Mouse (Mus musculus): ENCODE results near the gene Wfdc6a. TPM values are rescaled to one million over a fixed set of nuclear protein-coding genes. Genes with fewer than 3 reads are reported as not detected.

The Wfdc6a gene
- total RNA-seq, 2 experiments from 2014 or later, result 0.72 to 0.92 TPM

- intact Hi-C loops (cut with DNase I), result no loop called here
- no peak for DNase-seq (ENCODE audit: low spot score in 2 of 2)
These were observed 26.1 kb downstream of the Wfdc6a start for GRCm38 (mm10) chr2:164558991-164559645.

GRCm38 (mm10) chr2:164558426-164558825 lies 26.8 kb downstream of the Wfdc6a start:
- DNase-seq (ENCODE audit: low spot score in 2 of 2), result peak; percentile 63 to 68
- intact Hi-C loops (cut with DNase I), result no loop called here

GRCm38 (mm10) chr2:164551502-164551901 lies 33.7 kb downstream of the Wfdc6a start:
- DNase-seq (ENCODE audit: low spot score in 2 of 2), result no peak
- intact Hi-C loops (cut with DNase I), result no loop called here

GRCm38 (mm10) chr2:164550895-164551269 lies 34.4 kb downstream of the Wfdc6a start:
- intact Hi-C loops (cut with DNase I), result no loop called here
- no peak for DNase-seq (ENCODE audit: low spot score in 2 of 2)

- peak; percentile 44 to 66 for DNase-seq (ENCODE audit: low spot score in 2 of 2)
- intact Hi-C loops (cut with DNase I), result no loop called here
These were observed 35.0 kb downstream of the Wfdc6a start for GRCm38 (mm10) chr2:164549963-164550894.

- no peak for DNase-seq (ENCODE audit: low spot score in 2 of 2)
- intact Hi-C loops (cut with DNase I), result no loop called here
These were observed 35.9 kb downstream of the Wfdc6a start for GRCm38 (mm10) chr2:164549338-164549737.

GRCm38 (mm10) chr2:164544454-164545097 lies 40.7 kb downstream of the Wfdc6a start:
- no peak for DNase-seq (ENCODE audit: low spot score in 2 of 2)
- intact Hi-C loops (cut with DNase I), result no loop called here

GRCm38 (mm10) chr2:164543745-164544144 lies 41.5 kb downstream of the Wfdc6a start:
- intact Hi-C loops (cut with DNase I), result no loop called here

GRCm38 (mm10) chr2:164542598-164542997 lies 42.6 kb downstream of the Wfdc6a start:
- no peak for DNase-seq (ENCODE audit: low spot score in 2 of 2)
- intact Hi-C loops (cut with DNase I), result no loop called here

More at GRCm38 (mm10) chr2:164543745-164544144, 41.5 kb downstream of the Wfdc6a start:
- no peak for DNase-seq (ENCODE audit: low spot score in 2 of 2)

- intact Hi-C loops (cut with DNase I), result no loop called here
- peak; percentile 71 to 80 for DNase-seq (ENCODE audit: low spot score in 2 of 2)
These were observed 43.1 kb downstream of the Wfdc6a start for GRCm38 (mm10) chr2:164542132-164542531.

- intact Hi-C loops (cut with DNase I), result no loop called here
- no peak for DNase-seq (ENCODE audit: low spot score in 2 of 2)
These were observed 44.4 kb downstream of the Wfdc6a start for GRCm38 (mm10) chr2:164540652-164541427.

GRCm38 (mm10) chr2:164537003-164537402 lies 48.2 kb downstream of the Wfdc6a start:
- intact Hi-C loops (cut with DNase I), result no loop called here
- DNase-seq (ENCODE audit: low spot score in 2 of 2), result no peak

GRCm38 (mm10) chr2:164534315-164534714 lies 50.9 kb downstream of the Wfdc6a start:
- intact Hi-C loops (cut with DNase I), result no loop called here
- no peak for DNase-seq (ENCODE audit: low spot score in 2 of 2)

GRCm38 (mm10) chr2:164531169-164531568 lies 54.1 kb downstream of the Wfdc6a start:
- peak; percentile 85 to 87 for DNase-seq (ENCODE audit: low spot score in 2 of 2)
- intact Hi-C loops (cut with DNase I), result no loop called here

Other genes with a start within 250 kb of the Wfdc6a start
- not detected for gene Slpi, start 196.4 kb downstream of the Wfdc6a start, total RNA-seq (2021)
- gene Rbpjl, start 182.3 kb downstream of the Wfdc6a start, total RNA-seq (2021), result under 1 TPM; 0.32 to 0.42 TPM
- gene Matn4, start 180.3 kb downstream of the Wfdc6a start, total RNA-seq (2021), result 10 to 100 TPM; 13.4 to 15.0 TPM
- 10 to 100 TPM; 60.0 to 79.0 TPM for gene Sdc4, start 141.6 kb downstream of the Wfdc6a start, total RNA-seq (2021)
- gene Sys1, start 128.5 kb downstream of the Wfdc6a start, total RNA-seq (2021), result 10 to 100 TPM; 38.0 to 44.4 TPM
- gene Gm20458, start 124.5 kb downstream of the Wfdc6a start, total RNA-seq (2021), result 10 to 100 TPM in 1 of 2 experiments, 1 to 10 TPM in 1; 1.9 to 12.2 TPM
- gene Trp53tg5, start 111.7 kb downstream of the Wfdc6a start, total RNA-seq (2021), result not detected
- 100 to 1,000 TPM; 112 to 116 TPM for gene Dbndd2, start 99.3 kb downstream of the Wfdc6a start, total RNA-seq (2021)
- gene Pigt, start 87.9 kb downstream of the Wfdc6a start, total RNA-seq (2021), result 100 to 1,000 TPM; 115 to 122 TPM
- gene Wfdc2, start 23.0 kb downstream of the Wfdc6a start, total RNA-seq (2021), result 1 to 10 TPM; 1.0 to 1.6 TPM
- not detected for gene Spint3, start 12.0 kb downstream of the Wfdc6a start, total RNA-seq (2021)
- not detected for gene Eppin, start 8.1 kb upstream of the Wfdc6a start, total RNA-seq (2021)
- gene Wfdc6b, start 28.1 kb upstream of the Wfdc6a start, total RNA-seq (2021), result not detected
- gene Wfdc8, start 28.2 kb upstream of the Wfdc6a start, total RNA-seq (2021), result not detected
- not detected for gene Wfdc16, start 53.3 kb upstream of the Wfdc6a start, total RNA-seq (2021)
- gene Wfdc10, start 70.6 kb upstream of the Wfdc6a start, total RNA-seq (2021), result not detected
- gene Wfdc9, start 71.1 kb upstream of the Wfdc6a start, total RNA-seq (2021), result not detected
- not detected for gene Wfdc11, start 88.6 kb upstream of the Wfdc6a start, total RNA-seq (2021)
- not detected for gene Wfdc13, start 99.7 kb upstream of the Wfdc6a start, total RNA-seq (2021)
- gene Spint4, start 113.1 kb upstream of the Wfdc6a start, total RNA-seq (2021), result not detected
- gene Spint5, start 129.9 kb upstream of the Wfdc6a start, total RNA-seq (2021), result not detected
- gene Wfdc3, start 160.5 kb upstream of the Wfdc6a start, total RNA-seq (2021), result 1 to 10 TPM in 1 of 2 experiments, under 1 TPM in 1; 0.92 to 1.1 TPM
- 10 to 100 TPM; 32.8 to 35.6 TPM for gene Dnttip1, start 160.5 kb upstream of the Wfdc6a start, total RNA-seq (2021)
- gene Ube2c, start 184.5 kb upstream of the Wfdc6a start, total RNA-seq (2021), result 1 to 10 TPM; 2.0 to 3.0 TPM
- gene Tnnc2, start 194.5 kb upstream of the Wfdc6a start, total RNA-seq (2021), result 1 to 10 TPM in 1 of 2 experiments, not detected in 1; 1.1 TPM
- 10 to 100 TPM; 46.0 to 46.8 TPM for gene Snx21, start 200.4 kb upstream of the Wfdc6a start, total RNA-seq (2021)
- gene Acot8, start 219.4 kb upstream of the Wfdc6a start, total RNA-seq (2021), result 10 to 100 TPM; 25.8 to 27.7 TPM
- gene Zswim3, start 219.7 kb upstream of the Wfdc6a start, total RNA-seq (2021), result 1 to 10 TPM; 7.7 to 8.3 TPM
- 10 to 100 TPM; 21.4 to 22.0 TPM for gene Zswim1, start 237.2 kb upstream of the Wfdc6a start, total RNA-seq (2021)
- gene Spata25, start 243.1 kb upstream of the Wfdc6a start, total RNA-seq (2021), result not detected
- gene Ctsa, start 247.4 kb upstream of the Wfdc6a start, total RNA-seq (2021), result 10 to 100 TPM; 88.4 to 91.6 TPM
- gene Neurl2, start 248.0 kb upstream of the Wfdc6a start, total RNA-seq (2021), result 1 to 10 TPM; 3.6 to 4.5 TPM